17 mouse cellular contexts compared by ENCODE assay signal in genomic region chr2:92474920-92475319, GRCm38 (mm10).
"Had no signal": no experiment of that assay in that cellular context is flagged by ENCODE, and none has a peak within 500 bp of the region (broad histone marks: within the 10 kb centered on the region; RNA-seq: fewer than 3 reads in every experiment).

No protein-coding gene starts in this region.

- H3K27ac ChIP-seq: kidney, postnatal 0 days; layer of hippocampus, adult 2 months; limb, embryonic 12.5 days; liver, embryonic 14.5 days; midbrain, embryonic 15.5 days; neural tube, embryonic 12.5 days had no signal

- H3K4me3 ChIP-seq: layer of hippocampus, adult 2 months; limb, embryonic 12.5 days; megakaryocyte, embryonic 14.5 days; midbrain, embryonic 15.5 days; neural tube, embryonic 12.5 days had no signal

- H3K27me3 ChIP-seq: limb, embryonic 12.5 days; midbrain, embryonic 15.5 days; neural tube, embryonic 12.5 days had no signal

- H3K36me3 ChIP-seq: limb, embryonic 12.5 days; midbrain, embryonic 15.5 days; neural tube, embryonic 12.5 days had no signal

- H3K9ac ChIP-seq: limb, embryonic 12.5 days; liver, embryonic 14.5 days; midbrain, embryonic 15.5 days; neural tube, embryonic 12.5 days had no signal

- DNase-seq: kidney, adult 8-10 months; kidney, postnatal 36 days; lung, adult 18-20 months; lung, postnatal 36 days; retina, postnatal 1 day; right cerebral cortex, postnatal 4 days; thymus, adult 18-20 months; thymus, postnatal 25 days had no signal

- H3K4me1 ChIP-seq: midbrain, embryonic 15.5 days; neural tube, embryonic 12.5 days had no signal

- H3K4me2 ChIP-seq: limb, embryonic 12.5 days; midbrain, embryonic 11.5 days; midbrain, embryonic 15.5 days; neural tube, embryonic 12.5 days had no signal

- H3K9me3 ChIP-seq: limb, embryonic 12.5 days; midbrain, embryonic 15.5 days; neural tube, embryonic 12.5 days had no signal

- ATAC-seq: inflammation-experienced regulatory T-cells, adult 6 months; midbrain, embryonic 15.5 days had no signal
